Mouse (Mus musculus): ENCODE data around the gene Osbp2. TPM values are rescaled to one million over a fixed set of nuclear protein-coding genes. Genes with fewer than 3 reads are reported as not detected.

Osbp2 gene
- polyA plus RNA-seq, 1 experiment from 2014 or later, result 1.5 TPM

- peaks cover 6% of the 10 kb centered on the region; the same call in 1 of the 2 replicates for H3K27me3 ChIP-seq (ENCODE audit: control insufficient read depth, insufficient read depth, low read length)
- no peaks in the 10 kb centered on the region for H3K36me3 ChIP-seq (ENCODE audit: control insufficient read depth, insufficient read depth, low read length)
- H3K4me2 ChIP-seq, result peak overlapping the region; percentile 85; the same call in 1 of the 2 replicates
- ATAC-seq (ENCODE audit: low FRiP score), result no peak; the same call in 1 of the 2 replicates
- H3K9ac ChIP-seq (ENCODE audit: low read length), result no peak overlapping the region
- H3K4me3 ChIP-seq (ENCODE audit: low read depth, low read length), result no peak overlapping the region
- peaks cover 5% of the 10 kb centered on the region for H3K4me1 ChIP-seq (ENCODE audit: control insufficient read depth, insufficient read depth, low read length)
- WGBS, result 51% methylated on average over 4 of the region's 4 CpGs
- H3K9me3 ChIP-seq (ENCODE audit: control insufficient read depth, low read length), result no peaks in the 10 kb centered on the region
- no peak overlapping the region for H3K27ac ChIP-seq (ENCODE audit: low read depth, low read length)
- no peak for DNase-seq (ENCODE audit: low spot score, missing footprints)
Observed at GRCm38 (mm10) chr11:3775263-3775644, 88.4 kb downstream of the Osbp2 start.

- peak; percentile 95 for DNase-seq (ENCODE audit: low spot score, missing footprints)
- H3K9ac ChIP-seq (ENCODE audit: low read length), result peak overlapping the region; percentile 70
- peaks cover 6% of the 10 kb centered on the region; the same call in 1 of the 2 replicates for H3K27me3 ChIP-seq (ENCODE audit: control insufficient read depth, insufficient read depth, low read length)
- H3K4me3 ChIP-seq (ENCODE audit: low read depth, low read length), result peak overlapping the region; percentile 45
- WGBS, result 2% methylated on average over 54 of the region's 56 CpGs
- ATAC-seq (ENCODE audit: low FRiP score), result peak; percentile 80
- H3K4me1 ChIP-seq (ENCODE audit: control insufficient read depth, insufficient read depth, low read length), result peaks cover 5% of the 10 kb centered on the region
- H3K36me3 ChIP-seq (ENCODE audit: control insufficient read depth, insufficient read depth, low read length), result no peaks in the 10 kb centered on the region
- no peaks in the 10 kb centered on the region for H3K9me3 ChIP-seq (ENCODE audit: control insufficient read depth, low read length)
- peak overlapping the region; percentile 85 for H3K4me2 ChIP-seq
- peak overlapping the region; percentile 30; the same call in 1 of the 2 replicates for H3K27ac ChIP-seq (ENCODE audit: low read depth, low read length)
Observed at GRCm38 (mm10) chr11:3774463-3775262, 89.0 kb downstream of the Osbp2 start.

DNA sequence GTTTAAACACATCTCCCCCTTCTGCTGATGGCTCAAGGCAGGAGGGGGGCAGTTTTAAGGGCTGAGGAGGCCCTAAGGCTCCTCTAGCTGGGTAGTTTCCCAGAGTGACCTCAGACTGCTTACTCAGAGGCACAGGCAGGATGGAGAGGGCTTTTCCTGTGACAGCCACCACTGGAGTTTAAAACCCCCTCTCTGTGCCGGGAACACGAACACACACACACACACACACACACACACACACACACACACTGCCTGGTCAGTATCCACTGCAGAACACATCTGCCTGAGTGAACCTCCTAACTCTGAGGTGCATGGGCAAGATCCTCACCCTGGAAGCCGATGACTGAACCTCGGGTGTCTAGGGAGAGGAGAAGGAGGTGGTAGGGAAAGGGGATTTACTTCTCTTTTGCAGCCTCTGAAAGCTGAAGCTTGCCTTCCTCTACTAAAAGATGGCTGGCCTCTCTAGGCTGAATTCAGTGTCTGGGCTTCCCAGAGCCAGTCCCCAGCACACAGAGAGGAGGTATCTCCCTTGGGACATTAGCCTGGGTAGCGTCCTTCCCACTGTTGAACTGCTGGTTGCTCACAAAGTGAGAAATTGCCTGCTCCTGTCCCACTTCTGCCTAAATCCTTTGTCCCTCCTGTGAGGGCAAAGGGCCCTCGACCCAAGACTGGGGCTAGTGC, 89.8 kb downstream of the Osbp2 start:
- Histone ChIP-seq H3K4me3 (ENCODE audit: low read depth, low read length) (peak overlapping the region; percentile 45), H3K27ac (ENCODE audit: low read depth, low read length) (peak overlapping the region; percentile 30; the same call in 1 of the 2 replicates), H3K27me3 (ENCODE audit: control insufficient read depth, insufficient read depth, low read length) (peaks cover 6% of the 10 kb centered on the region; the same call in 1 of the 2 replicates), H3K4me2 (peak overlapping the region; percentile 85), H3K9ac (ENCODE audit: low read length) (peak overlapping the region; percentile 70), H3K9me3 (ENCODE audit: control insufficient read depth, low read length) (no peaks in the 10 kb centered on the region), H3K4me1 (ENCODE audit: control insufficient read depth, insufficient read depth, low read length) (peaks cover 5% of the 10 kb centered on the region), H3K36me3 (ENCODE audit: control insufficient read depth, insufficient read depth, low read length) (no peaks in the 10 kb centered on the region)
- DNase-seq (ENCODE audit: low spot score, missing footprints), result peak; percentile 92
- WGBS, result 32% methylated on average over 6 of the region's 6 CpGs
- peak; percentile 64 for ATAC-seq (ENCODE audit: low FRiP score)

GRCm38 (mm10) chr11:3773136-3773535, 90.6 kb downstream of the Osbp2 start:
- WGBS, result 86% methylated on average over 8 of the region's 8 CpGs
- ATAC-seq (ENCODE audit: low FRiP score), result no peak

GRCm38 (mm10) chr11:3771348-3771747, 92.4 kb downstream of the Osbp2 start:
- Histone ChIP-seq H3K9me3 (ENCODE audit: control insufficient read depth, low read length) (no peaks in the 10 kb centered on the region), H3K4me3 (ENCODE audit: low read depth, low read length) (no peak overlapping the region), H3K36me3 (ENCODE audit: control insufficient read depth, insufficient read depth, low read length) (no peaks in the 10 kb centered on the region), H3K27me3 (ENCODE audit: control insufficient read depth, insufficient read depth, low read length) (peaks cover 6% of the 10 kb centered on the region; the same call in 1 of the 2 replicates), H3K4me1 (ENCODE audit: control insufficient read depth, insufficient read depth, low read length) (peaks cover 5% of the 10 kb centered on the region), H3K27ac (ENCODE audit: low read depth, low read length) (no peak overlapping the region), H3K4me2 (no peak overlapping the region), H3K9ac (ENCODE audit: low read length) (no peak overlapping the region)
- ATAC-seq (ENCODE audit: low FRiP score) (no peak), DNase-seq (ENCODE audit: low spot score, missing footprints) (peak; percentile 81)
- WGBS, result 51% methylated on average over 6 of the region's 6 CpGs

More at GRCm38 (mm10) chr11:3773136-3773535, 90.6 kb downstream of the Osbp2 start:
- peak; percentile 8 for DNase-seq (ENCODE audit: low spot score, missing footprints)
- H3K27ac ChIP-seq (ENCODE audit: low read depth, low read length), result no peak overlapping the region
- H3K4me3 ChIP-seq (ENCODE audit: low read depth, low read length), result no peak overlapping the region
- H3K36me3 ChIP-seq (ENCODE audit: control insufficient read depth, insufficient read depth, low read length), result no peaks in the 10 kb centered on the region
- H3K9me3 ChIP-seq (ENCODE audit: control insufficient read depth, low read length), result no peaks in the 10 kb centered on the region
- no peak overlapping the region for H3K9ac ChIP-seq (ENCODE audit: low read length)
- H3K4me1 ChIP-seq (ENCODE audit: control insufficient read depth, insufficient read depth, low read length), result peaks cover 5% of the 10 kb centered on the region
- H3K4me2 ChIP-seq, result no peak overlapping the region
- peaks cover 6% of the 10 kb centered on the region; the same call in 1 of the 2 replicates for H3K27me3 ChIP-seq (ENCODE audit: control insufficient read depth, insufficient read depth, low read length)

GRCm38 (mm10) chr11:3767830-3768229, 95.9 kb downstream of the Osbp2 start:
- ATAC-seq (ENCODE audit: low FRiP score), result no peak
- H3K27ac ChIP-seq (ENCODE audit: low read depth, low read length), result no peak overlapping the region
- no peaks in the 10 kb centered on the region for H3K4me1 ChIP-seq (ENCODE audit: control insufficient read depth, insufficient read depth, low read length)
- no peaks in the 10 kb centered on the region for H3K36me3 ChIP-seq (ENCODE audit: control insufficient read depth, insufficient read depth, low read length)
- no peak overlapping the region for H3K4me3 ChIP-seq (ENCODE audit: low read depth, low read length)
- no peaks in the 10 kb centered on the region for H3K9me3 ChIP-seq (ENCODE audit: control insufficient read depth, low read length)
- H3K4me2 ChIP-seq, result no peak overlapping the region
- 93% methylated on average over 5 of the region's 5 CpGs for whole genome bisulfite sequencing
- H3K27me3 ChIP-seq (ENCODE audit: control insufficient read depth, insufficient read depth, low read length), result no peaks in the 10 kb centered on the region; the same call in 1 of the 2 replicates
- H3K9ac ChIP-seq (ENCODE audit: low read length), result no peak overlapping the region
- no peak for DNase-seq (ENCODE audit: low spot score, missing footprints)

DNA sequence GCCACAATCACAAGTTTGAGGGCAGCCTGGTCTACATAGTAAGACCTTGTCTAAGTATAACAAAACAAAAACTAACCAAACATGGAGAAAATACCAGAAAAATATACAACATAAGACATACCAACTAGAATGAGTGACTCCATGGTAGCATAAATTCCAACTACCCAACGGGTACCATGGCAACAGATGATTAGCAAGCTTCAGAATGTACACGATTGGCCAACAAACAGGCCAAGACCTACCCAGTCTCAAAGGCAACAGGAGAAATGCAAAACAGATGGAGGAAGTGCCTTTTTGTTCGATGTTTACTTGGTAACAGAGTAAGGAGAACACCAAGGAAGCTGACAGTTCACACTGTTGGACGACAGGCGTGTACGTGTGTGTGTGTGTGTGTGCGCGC, 96.7 kb downstream of the Osbp2 start:
- 83% methylated on average over 8 of the region's 8 CpGs for WGBS
- Histone ChIP-seq H3K9me3 (ENCODE audit: control insufficient read depth, low read length) (no peaks in the 10 kb centered on the region), H3K4me1 (ENCODE audit: control insufficient read depth, insufficient read depth, low read length) (0 out of 2 replicates have a peak, but pooled peaks cover 2% of the 10 kb centered on the region), H3K4me2 (no peak overlapping the region), H3K27ac (ENCODE audit: low read depth, low read length) (no peak overlapping the region), H3K27me3 (ENCODE audit: control insufficient read depth, insufficient read depth, low read length) (peaks cover 6% of the 10 kb centered on the region), H3K36me3 (ENCODE audit: control insufficient read depth, insufficient read depth, low read length) (no peaks in the 10 kb centered on the region), H3K9ac (ENCODE audit: low read length) (no peak overlapping the region), H3K4me3 (ENCODE audit: low read depth, low read length) (no peak overlapping the region)
- no peak for DNase-seq (ENCODE audit: low spot score, missing footprints)
- ATAC-seq (ENCODE audit: low FRiP score), result no peak

GRCm38 (mm10) chr11:3764352-3764751, 99.4 kb downstream of the Osbp2 start:
- ATAC-seq (ENCODE audit: low FRiP score) (no peak), DNase-seq (ENCODE audit: low spot score, missing footprints) (peak; percentile 45)
- Histone ChIP-seq H3K36me3 (ENCODE audit: control insufficient read depth, insufficient read depth, low read length) (no peaks in the 10 kb centered on the region), H3K27ac (ENCODE audit: low read depth, low read length) (no peak overlapping the region), H3K4me1 (ENCODE audit: control insufficient read depth, insufficient read depth, low read length) (peaks cover 8% of the 10 kb centered on the region; the same call in 1 of the 2 replicates), H3K27me3 (ENCODE audit: control insufficient read depth, insufficient read depth, low read length) (peaks cover 9% of the 10 kb centered on the region), H3K9me3 (ENCODE audit: control insufficient read depth, low read length) (no peaks in the 10 kb centered on the region), H3K4me2 (no peak overlapping the region), H3K9ac (ENCODE audit: low read length) (no peak overlapping the region), H3K4me3 (ENCODE audit: low read depth, low read length) (no peak overlapping the region)
- 40% methylated on average over 4 of the region's 4 CpGs for WGBS
